Mouse (Mus musculus): ENCODE data around the gene Skp1a.

DNA sequence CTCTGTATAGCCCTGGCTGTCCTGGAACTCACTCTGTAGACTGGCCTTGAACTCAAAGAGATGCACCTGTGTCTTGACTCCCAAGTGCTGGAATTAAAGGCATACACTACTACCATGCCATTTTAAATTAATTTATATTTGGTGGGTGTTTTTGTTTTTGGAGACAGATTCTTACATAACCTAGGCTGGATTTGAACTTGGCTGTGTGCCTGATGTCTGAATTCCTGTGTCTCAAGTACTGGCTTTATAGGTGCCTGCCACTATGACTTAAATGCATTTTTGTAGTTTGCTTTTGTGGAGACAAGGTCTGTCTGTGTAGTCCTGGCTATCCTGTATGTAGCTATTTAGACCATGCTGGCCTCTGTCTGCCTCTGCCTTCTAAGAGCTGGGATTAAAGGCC lies 2.7 kb downstream of the Skp1a start:
- TF ChIP-seq ELF1 (IDR thresholded peaks at IDR 0.05; ENCODE audit: low read depth, low read length): no peak
- no peak for TF ChIP-seq POLR2A (IDR thresholded peaks at IDR 0.05; ENCODE audit: control insufficient read depth in 1 of 2, insufficient read depth in 1 of 2, low read depth in 1 of 2, low read length in 2 of 2, poor library complexity in 1 of 2)
- TF ChIP-seq CTCF (IDR thresholded peaks at IDR 0.05 in 2 of 3, conservative IDR thresholded peaks at IDR 0.05 in 1 of 3; ENCODE audit: control insufficient read depth in 1 of 3, insufficient read depth in 1 of 3, low read depth in 2 of 3, low read length in 3 of 3, poor library complexity in 1 of 3, severe bottlenecking in 1 of 3): no peak
- no peak for TF ChIP-seq ZC3H11A (IDR thresholded peaks at IDR 0.05; ENCODE audit: low read depth, low read length)
- TF ChIP-seq EP300 (IDR thresholded peaks at IDR 0.05; ENCODE audit: low read depth in 1 of 2, low read length in 2 of 2): no peak
- no peak for TF ChIP-seq MAFK (IDR thresholded peaks at IDR 0.05; ENCODE audit: borderline replicate concordance, low read depth, low read length)
- no peak for TF ChIP-seq NRF1 (IDR thresholded peaks at IDR 0.05; ENCODE audit: insufficient read depth, low read depth, low read length, poor library complexity, severe bottlenecking)
- no peak for TF ChIP-seq NELFE (IDR thresholded peaks at IDR 0.05; ENCODE audit: low read depth, low read length)
